Mouse (Mus musculus) neural tube, embryonic 11.5 days (tissue): ENCODE results near the gene Pmch. TPM values are rescaled to one million over a fixed set of nuclear protein-coding genes. Genes with fewer than 3 reads are reported as not detected.

Experiments
- ATAC-seq: fragments of 200-750 bp; cut with Nextera tagmentation; 2 replicates; pipeline ENCODE4 v1.8.0; 2017; ENCODE audit warnings: moderate number of reproducible peaks, mild to moderate bottlenecking, moderate TSS enrichment, moderate library complexity; ENCODE audit not compliant: insufficient read depth, low FRiP score, low TSS enrichment
- DNase-seq: peaks from one replicate; pipeline ENCODE4 v3.0.0-alpha.2; 2015; ENCODE audit warnings: low spot score
- H3K27ac ChIP-seq: fragments of 300-500 bp; sonication (generic); 2 replicates; pipeline ENCODE4 v1.5.1; 2014; ENCODE audit warnings: low read depth, mild to moderate bottlenecking, low read length
- H3K27me3 ChIP-seq: fragments of 300-500 bp; sonication (generic); 2 replicates; pipeline ENCODE4 v1.6.1; 2014; ENCODE audit warnings: mild to moderate bottlenecking, low read length, mixed read lengths; ENCODE audit not compliant: control insufficient read depth, insufficient read depth
- H3K36me3 ChIP-seq: fragments of 300-500 bp; sonication (generic); 2 replicates; pipeline ENCODE4 v1.6.1; 2014; ENCODE audit warnings: mild to moderate bottlenecking, low read length, moderate library complexity, mixed read lengths; ENCODE audit not compliant: control insufficient read depth, insufficient read depth
- H3K4me1 ChIP-seq: fragments of 300-500 bp; sonication (generic); 2 replicates; pipeline ENCODE4 v1.6.1; 2014; ENCODE audit warnings: low read length, mixed read lengths; ENCODE audit not compliant: control insufficient read depth, insufficient read depth
- H3K4me2 ChIP-seq: fragments of 300-500 bp; sonication (generic); 2 replicates; pipeline ENCODE4 v1.6.1; 2014; ENCODE audit warnings: low read depth, mild to moderate bottlenecking, moderate library complexity
- H3K4me3 ChIP-seq: fragments of 300-500 bp; sonication (generic); 2 replicates; pipeline ENCODE4 v1.5.1; 2014; ENCODE audit warnings: low read depth, low read length
- H3K9ac ChIP-seq: fragments of 300-500 bp; sonication (generic); 2 replicates; pipeline ENCODE4 v1.6.1; 2014; ENCODE audit warnings: mild to moderate bottlenecking, low read length
- H3K9me3 ChIP-seq: fragments of 300-500 bp; sonication (generic); 2 replicates; pipeline ENCODE4 v1.6.1; 2016; ENCODE audit warnings: low read length; ENCODE audit not compliant: control insufficient read depth
- WGBS: fragments of 180-500 bp; shearing (Covaris S2); extraction: QIAGEN DNeasy Blood & Tissue Kit; methylation state at CpG from one replicate; pipeline ENCODE4 v1.1.7; 2014; 5-methylcytosine and 5-hydroxymethylcytosine counted together
- polyA plus RNA-seq: library from polyadenylated mRNA; unstranded; fragments of >200 nt; fragmentation: Nextera tagmentation; extraction: Ambion mirVana; gene quantifications from 2 replicates; pipeline ENCODE4 v1.2.1, GENCODE M21; 2014

The Pmch gene
- polyA plus RNA-seq, 1 experiment from 2014 or later = 0.52 TPM

DNA sequence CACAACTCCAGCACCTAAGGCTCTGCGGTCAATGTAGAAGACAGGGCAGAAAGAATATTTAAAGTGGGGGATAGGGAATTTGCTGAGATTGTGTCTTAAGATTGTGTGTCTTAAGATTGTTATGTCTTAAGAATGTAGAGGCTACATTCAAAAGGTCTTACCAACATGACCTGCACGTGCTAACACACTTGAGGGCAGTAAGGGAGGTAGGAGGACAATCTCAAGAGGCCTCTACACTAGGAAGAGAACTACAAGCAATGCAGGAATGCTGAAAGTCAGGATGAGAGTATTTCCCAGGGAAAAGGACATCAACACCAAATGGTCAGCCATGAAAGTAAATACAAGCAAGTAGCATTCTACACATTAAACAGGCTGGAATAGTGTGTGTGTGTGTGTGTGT is 15.3 kb downstream of the Pmch start:
- WGBS = 91% methylated on average over 2 of the region's 2 CpGs
- Histone ChIP-seq H3K4me2 (no peak overlapping the region), H3K9me3 (no peaks in the 10 kb centered on the region), H3K27me3 (no peaks in the 10 kb centered on the region), H3K4me3 (no peak overlapping the region), H3K36me3 (no peaks in the 10 kb centered on the region), H3K27ac (no peak overlapping the region), H3K4me1 (no peaks in the 10 kb centered on the region), H3K9ac (no peak overlapping the region)
- no peak for ATAC-seq
- no peak for DNase-seq

DNA sequence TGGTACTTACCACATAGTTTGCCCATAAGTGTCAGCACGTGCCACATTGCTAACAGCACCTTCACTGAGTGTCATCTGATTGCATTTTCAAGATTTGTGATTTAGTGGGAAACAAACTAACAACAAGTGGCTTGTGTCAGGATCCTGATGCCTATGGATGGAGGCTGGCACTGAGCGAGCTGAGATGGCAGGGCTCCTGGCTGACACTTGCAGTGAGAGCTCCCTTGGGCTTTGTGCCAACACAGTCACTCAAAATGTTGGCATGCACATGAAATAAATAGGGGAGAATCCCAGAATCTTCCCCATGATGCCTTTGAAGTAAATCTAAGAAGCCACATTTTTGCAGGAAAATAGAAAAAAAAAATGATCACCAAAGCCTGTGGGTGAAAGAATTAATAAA is 22.4 kb downstream of the Pmch start:
- 92% methylated on average over 2 of the region's 2 CpGs for WGBS
- DNase-seq = no peak
- Histone ChIP-seq H3K4me3 (no peak overlapping the region), H3K4me1 (no peaks in the 10 kb centered on the region), H3K9ac (no peak overlapping the region), H3K36me3 (peaks cover 2% of the 10 kb centered on the region; the same call in 1 of the 2 replicates), H3K27ac (no peak overlapping the region), H3K27me3 (no peaks in the 10 kb centered on the region), H3K9me3 (no peaks in the 10 kb centered on the region), H3K4me2 (no peak overlapping the region)
- ATAC-seq = no peak

DNA sequence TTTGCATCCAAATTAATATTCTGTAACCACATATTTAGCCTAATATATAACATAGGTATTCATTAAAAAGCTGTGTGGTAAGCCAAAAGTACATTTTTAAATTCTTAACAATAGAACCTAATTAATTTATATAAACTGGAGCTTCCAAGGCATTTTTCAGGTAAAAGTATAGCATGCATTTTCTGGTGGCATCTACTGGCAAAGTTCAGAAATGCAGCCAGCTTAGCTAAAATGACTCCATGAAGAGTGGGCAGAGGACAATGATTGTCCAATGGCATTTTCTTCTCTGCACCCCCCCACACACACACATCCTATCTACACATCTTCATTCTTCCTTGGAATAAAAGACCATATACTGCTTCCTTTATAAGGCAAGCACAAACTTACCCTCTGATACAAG is 28.8 kb downstream of the Pmch start:
- no peak overlapping the region for H3K4me2 ChIP-seq
- ATAC-seq = no peak
- no peak for DNase-seq

DNA sequence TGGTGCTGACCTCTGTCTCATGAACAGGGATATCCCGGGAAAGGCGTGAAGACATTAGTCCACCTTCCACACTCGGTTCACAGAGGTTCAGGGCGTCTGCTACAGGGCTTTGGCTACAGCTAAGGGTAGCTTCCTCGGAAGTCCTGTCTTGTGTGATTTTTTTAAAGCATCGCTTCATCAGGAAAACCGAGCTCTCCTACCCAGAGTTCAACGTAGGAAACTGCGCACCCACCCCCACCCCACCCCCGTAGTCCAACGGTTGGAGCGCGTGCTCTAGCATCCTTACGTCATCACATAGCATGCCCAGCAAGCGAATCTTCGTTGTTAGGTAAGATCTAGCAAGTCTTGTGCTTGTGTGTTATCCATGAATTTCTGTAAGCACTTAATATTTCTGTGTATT is 44.8 kb downstream of the Pmch start:
- DNase-seq = no peak
- 93% methylated on average over 16 of the region's 16 CpGs for WGBS
- no peak for ATAC-seq

More for the DNA sequence above, 28.8 kb downstream of the Pmch start:
- Histone ChIP-seq H3K4me1 (no peaks in the 10 kb centered on the region), H3K9ac (no peak overlapping the region), H3K4me3 (no peak overlapping the region), H3K9me3 (no peaks in the 10 kb centered on the region), H3K36me3 (no peaks in the 10 kb centered on the region; the same call in 1 of the 2 replicates), H3K27me3 (no peaks in the 10 kb centered on the region), H3K27ac (no peak overlapping the region)

More for the DNA sequence above, 44.8 kb downstream of the Pmch start:
- Histone ChIP-seq H3K27me3 (no peaks in the 10 kb centered on the region), H3K9me3 (no peaks in the 10 kb centered on the region), H3K36me3 (peaks cover 2% of the 10 kb centered on the region; the same call in 1 of the 2 replicates), H3K9ac (no peak overlapping the region), H3K4me3 (no peak overlapping the region), H3K27ac (no peak overlapping the region), H3K4me1 (no peaks in the 10 kb centered on the region), H3K4me2 (no peak overlapping the region)

Other genes with a start within 250 kb of the Pmch start
- gene Igf1, start 232.8 kb upstream of the Pmch start, polyA plus RNA-seq = 34.9 and 42.5 TPM in 2 replicates
- 12.6 and 14.3 TPM in 2 replicates for gene Parpbp, start 55.9 kb downstream of the Pmch start, polyA plus RNA-seq
- gene Nup37, start 55.9 kb downstream of the Pmch start, polyA plus RNA-seq = 77.7 and 85.2 TPM in 2 replicates
- gene Washc3, start 110.0 kb downstream of the Pmch start, polyA plus RNA-seq = 39.2 and 40.7 TPM in 2 replicates